Mouse (Mus musculus): ENCODE data around the gene Ccnd2.

DNA sequence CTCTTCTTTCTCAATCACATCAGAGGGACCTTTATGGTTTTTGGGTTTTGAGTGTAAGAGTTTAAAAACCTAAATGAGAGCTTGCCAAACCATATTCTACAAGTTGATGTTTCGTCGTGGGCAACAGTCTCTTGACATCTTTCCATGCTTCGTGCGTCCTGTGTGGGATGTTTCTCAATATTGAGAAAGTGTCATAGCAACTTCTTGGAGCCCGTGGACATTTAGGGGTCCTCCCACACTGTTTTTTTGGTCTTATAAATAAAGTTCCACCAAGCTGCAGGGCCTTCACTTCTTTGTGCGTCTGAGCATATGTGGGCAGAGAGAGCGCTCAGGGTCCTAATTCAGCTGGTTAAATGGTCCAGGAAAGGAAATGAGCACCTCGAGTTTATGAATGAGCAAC lies 18.7 kb upstream of the Ccnd2 start:
- no peak for TF ChIP-seq CTCF (IDR thresholded peaks at IDR 0.05 in 2 of 3, conservative IDR thresholded peaks at IDR 0.05 in 1 of 3; ENCODE audit: control insufficient read depth in 1 of 3, insufficient read depth in 1 of 3, low read depth in 2 of 3, low read length in 3 of 3, poor library complexity in 1 of 3, severe bottlenecking in 1 of 3)
- no peak for TF ChIP-seq MXI1 (IDR thresholded peaks at IDR 0.05; ENCODE audit: low read depth, low read length)
- no peak for TF ChIP-seq CHD1 (IDR thresholded peaks at IDR 0.05; ENCODE audit: low read depth, low read length)
- no peak for TF ChIP-seq BHLHE40 (IDR thresholded peaks at IDR 0.05; ENCODE audit: borderline replicate concordance, low read depth, low read length)
- TF ChIP-seq E2F4 (IDR thresholded peaks at IDR 0.05; ENCODE audit: borderline replicate concordance, low read depth, low read length), result no peak
- TF ChIP-seq MAZ (IDR thresholded peaks at IDR 0.05; ENCODE audit: low read depth, low read length), result no peak
- TF ChIP-seq TCF12 (IDR thresholded peaks at IDR 0.05; ENCODE audit: low read depth, low read length), result no peak
- TF ChIP-seq HCFC1 (IDR thresholded peaks at IDR 0.05; ENCODE audit: low read depth, low read length), result no peak
- no peak for TF ChIP-seq MAFK (IDR thresholded peaks at IDR 0.05; ENCODE audit: borderline replicate concordance, low read depth, low read length)
- no peak for TF ChIP-seq RAD21 (IDR thresholded peaks at IDR 0.05; ENCODE audit: low read depth, low read length)
- TF ChIP-seq POLR2A (IDR thresholded peaks at IDR 0.05; ENCODE audit: control insufficient read depth in 1 of 2, insufficient read depth in 1 of 2, low read depth in 1 of 2, low read length in 2 of 2, poor library complexity in 1 of 2), result no peak
- TF ChIP-seq ZKSCAN1 (IDR thresholded peaks at IDR 0.05; ENCODE audit: low read depth, low read length), result no peak
- no peak for TF ChIP-seq JUND (IDR thresholded peaks at IDR 0.05; ENCODE audit: low read depth, low read length)
- TF ChIP-seq POLR2AphosphoS5 (IDR thresholded peaks at IDR 0.05; ENCODE audit: borderline replicate concordance, low read depth, low read length), result no peak

Measured in MEL (cell line).